Mouse (Mus musculus): ENCODE data around the gene Lpar1. TPM values are rescaled to one million over a fixed set of nuclear protein-coding genes. Genes with fewer than 3 reads are reported as not detected.

Gene Lpar1
- polyA plus RNA-seq, 1 experiment from 2014 or later: 20.6 TPM

DNA sequence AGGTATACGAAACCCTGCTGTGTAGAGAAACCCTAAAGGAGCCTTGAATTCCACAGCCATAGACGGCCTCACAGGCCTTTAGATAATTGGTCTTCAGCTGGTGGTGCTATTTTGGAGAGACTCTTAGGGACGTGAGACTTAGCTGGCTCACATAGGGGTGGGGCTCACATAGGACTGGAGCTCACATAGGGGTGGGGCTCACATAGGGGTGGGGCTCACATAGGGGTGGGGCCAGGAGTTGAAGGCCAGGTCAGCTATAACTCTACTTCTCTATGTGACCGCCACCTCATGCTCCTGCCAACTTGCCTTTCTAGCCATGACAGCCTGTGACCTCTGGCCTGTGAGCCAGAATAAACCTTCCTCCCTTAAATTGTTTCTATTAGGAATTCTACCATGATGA lies 63.3 kb downstream of the Lpar1 start:
- Histone ChIP-seq H3K4me1 (ENCODE audit: control insufficient read depth, insufficient read depth, low read length) (peaks cover 8% of the 10 kb centered on the region), H3K9ac (ENCODE audit: low read length) (no peak overlapping the region), H3K4me3 (ENCODE audit: low read length) (no peak overlapping the region), H3K36me3 (ENCODE audit: control insufficient read depth, insufficient read depth) (peaks cover 3% of the 10 kb centered on the region; the same call in 1 of the 2 replicates), H3K27ac (ENCODE audit: low read length) (no peak overlapping the region), H3K4me2 (ENCODE audit: low read depth, low read length) (no peak overlapping the region), H3K9me3 (replicated peaks; ENCODE audit: control insufficient read depth, low read length) (no peaks in the 10 kb centered on the region), H3K27me3 (ENCODE audit: control insufficient read depth, insufficient read depth, low read length) (no peaks in the 10 kb centered on the region)
- 51% methylated on average over 4 of the region's 4 CpGs for WGBS
- peak; percentile 45; the same call in 1 of the 2 replicates for ATAC-seq (replicated peaks; ENCODE audit: extremely low read depth, insufficient read depth, low FRiP score)

DNA sequence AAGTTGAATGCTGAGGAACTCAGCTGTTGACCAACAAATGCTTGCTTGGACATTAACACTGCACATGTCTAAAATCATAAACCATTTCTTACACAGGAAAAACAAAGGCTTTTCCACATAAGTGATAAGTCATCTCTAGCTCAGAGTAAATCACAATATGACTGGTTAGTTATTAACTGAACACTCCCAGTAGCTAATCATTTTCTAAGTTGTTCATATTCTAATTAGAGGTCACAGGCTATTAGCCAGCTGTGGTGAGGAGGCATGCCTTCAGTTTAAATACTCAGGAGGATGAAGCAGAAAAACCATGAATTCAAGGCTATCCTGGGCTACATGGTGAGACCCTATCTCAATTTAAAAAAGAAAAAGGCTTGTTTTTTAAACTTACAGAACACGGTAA lies 75.1 kb downstream of the Lpar1 start:
- Histone ChIP-seq H3K27ac (ENCODE audit: low read length) (no peak overlapping the region), H3K4me3 (ENCODE audit: low read length) (no peak overlapping the region), H3K4me2 (ENCODE audit: low read depth, low read length) (no peak overlapping the region), H3K9ac (ENCODE audit: low read length) (no peak overlapping the region), H3K36me3 (ENCODE audit: control insufficient read depth, insufficient read depth) (no peaks in the 10 kb centered on the region), H3K27me3 (ENCODE audit: control insufficient read depth, insufficient read depth, low read length) (no peaks in the 10 kb centered on the region), H3K9me3 (replicated peaks; ENCODE audit: control insufficient read depth, low read length) (0 out of 2 replicates have a peak, but pooled peaks cover 2% of the 10 kb centered on the region), H3K4me1 (ENCODE audit: control insufficient read depth, insufficient read depth, low read length) (no peaks in the 10 kb centered on the region)
- WGBS: 98% methylated on average over 1 of the region's 1 CpGs
- no peak for ATAC-seq (replicated peaks; ENCODE audit: extremely low read depth, insufficient read depth, low FRiP score)

DNA sequence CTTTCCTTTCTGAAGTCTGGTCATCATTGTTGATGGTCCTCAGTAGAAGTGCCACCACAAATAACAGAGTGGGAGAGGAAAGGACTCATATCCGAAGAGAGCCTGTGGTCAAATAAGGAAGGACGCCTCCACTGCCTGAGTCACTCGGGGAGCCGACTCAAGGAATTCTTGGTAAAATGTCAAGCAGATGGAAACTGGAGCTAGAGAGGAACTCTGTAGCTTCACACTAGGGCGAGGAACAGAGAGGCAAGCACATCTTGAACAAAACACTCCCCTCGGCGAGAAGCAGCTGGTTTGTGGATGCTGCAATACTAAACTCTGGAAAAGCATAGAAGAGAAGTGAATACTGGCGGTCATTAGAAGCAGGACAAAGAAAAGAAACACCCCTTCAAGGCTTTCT lies 76.0 kb downstream of the Lpar1 start:
- no peaks in the 10 kb centered on the region for H3K36me3 ChIP-seq (ENCODE audit: control insufficient read depth, insufficient read depth)
- no peak for ATAC-seq (replicated peaks; ENCODE audit: extremely low read depth, insufficient read depth, low FRiP score)
- H3K9me3 ChIP-seq (replicated peaks; ENCODE audit: control insufficient read depth, low read length): 0 out of 2 replicates have a peak, but pooled peaks cover 2% of the 10 kb centered on the region
- H3K27me3 ChIP-seq (ENCODE audit: control insufficient read depth, insufficient read depth, low read length): no peaks in the 10 kb centered on the region
- H3K9ac ChIP-seq (ENCODE audit: low read length): no peak overlapping the region
- H3K27ac ChIP-seq (ENCODE audit: low read length): no peak overlapping the region
- H3K4me2 ChIP-seq (ENCODE audit: low read depth, low read length): no peak overlapping the region
- H3K4me1 ChIP-seq (ENCODE audit: control insufficient read depth, insufficient read depth, low read length): no peaks in the 10 kb centered on the region
- H3K4me3 ChIP-seq (ENCODE audit: low read length): no peak overlapping the region
- 89% methylated on average over 8 of the region's 8 CpGs for WGBS

DNA sequence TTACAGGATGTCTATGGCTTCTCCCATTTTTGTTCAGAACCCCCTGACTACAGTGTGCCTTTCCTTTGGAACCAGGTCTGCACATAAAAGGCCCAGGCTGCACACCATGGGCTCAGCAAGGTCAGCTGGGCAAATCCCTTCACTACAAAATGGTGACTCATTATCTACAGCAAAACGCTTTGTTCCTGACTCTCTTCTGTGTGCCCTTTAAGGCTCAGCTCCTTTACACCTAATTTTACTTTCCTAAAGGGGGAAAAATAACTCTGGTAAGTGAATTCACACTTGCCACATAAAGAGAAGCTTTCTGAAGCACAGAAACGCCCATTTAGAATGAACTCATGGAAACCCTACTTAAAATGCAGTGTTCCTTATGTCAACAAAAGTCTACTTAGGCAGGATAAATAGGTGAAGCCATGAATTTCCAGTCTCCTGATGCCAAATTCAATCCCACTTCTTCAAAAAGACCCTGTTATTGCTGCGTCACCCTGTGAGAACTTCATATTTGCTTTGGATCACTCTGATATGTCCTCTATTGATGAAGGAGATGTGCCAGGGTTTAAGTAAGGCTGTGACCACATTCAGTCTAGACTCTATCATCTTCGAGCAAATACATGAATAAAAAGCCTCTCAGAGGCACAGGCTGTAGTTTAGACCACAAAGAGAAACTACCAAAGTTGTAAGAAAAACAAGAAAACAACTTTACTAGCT lies 82.3 kb downstream of the Lpar1 start:
- no peaks in the 10 kb centered on the region for H3K36me3 ChIP-seq (ENCODE audit: control insufficient read depth, insufficient read depth)
- ATAC-seq (replicated peaks; ENCODE audit: extremely low read depth, insufficient read depth, low FRiP score): no peak
- H3K27ac ChIP-seq (ENCODE audit: low read length): no peak overlapping the region
- H3K4me1 ChIP-seq (ENCODE audit: control insufficient read depth, insufficient read depth, low read length): no peaks in the 10 kb centered on the region
- 70% methylated on average over 4 of the region's 4 CpGs for WGBS
- H3K9ac ChIP-seq (ENCODE audit: low read length): no peak overlapping the region
- H3K4me2 ChIP-seq (ENCODE audit: low read depth, low read length): no peak overlapping the region
- no peaks in the 10 kb centered on the region for H3K27me3 ChIP-seq (ENCODE audit: control insufficient read depth, insufficient read depth, low read length)
- H3K4me3 ChIP-seq (ENCODE audit: low read length): no peak overlapping the region
- no peaks in the 10 kb centered on the region for H3K9me3 ChIP-seq (replicated peaks; ENCODE audit: control insufficient read depth, low read length)

DNA sequence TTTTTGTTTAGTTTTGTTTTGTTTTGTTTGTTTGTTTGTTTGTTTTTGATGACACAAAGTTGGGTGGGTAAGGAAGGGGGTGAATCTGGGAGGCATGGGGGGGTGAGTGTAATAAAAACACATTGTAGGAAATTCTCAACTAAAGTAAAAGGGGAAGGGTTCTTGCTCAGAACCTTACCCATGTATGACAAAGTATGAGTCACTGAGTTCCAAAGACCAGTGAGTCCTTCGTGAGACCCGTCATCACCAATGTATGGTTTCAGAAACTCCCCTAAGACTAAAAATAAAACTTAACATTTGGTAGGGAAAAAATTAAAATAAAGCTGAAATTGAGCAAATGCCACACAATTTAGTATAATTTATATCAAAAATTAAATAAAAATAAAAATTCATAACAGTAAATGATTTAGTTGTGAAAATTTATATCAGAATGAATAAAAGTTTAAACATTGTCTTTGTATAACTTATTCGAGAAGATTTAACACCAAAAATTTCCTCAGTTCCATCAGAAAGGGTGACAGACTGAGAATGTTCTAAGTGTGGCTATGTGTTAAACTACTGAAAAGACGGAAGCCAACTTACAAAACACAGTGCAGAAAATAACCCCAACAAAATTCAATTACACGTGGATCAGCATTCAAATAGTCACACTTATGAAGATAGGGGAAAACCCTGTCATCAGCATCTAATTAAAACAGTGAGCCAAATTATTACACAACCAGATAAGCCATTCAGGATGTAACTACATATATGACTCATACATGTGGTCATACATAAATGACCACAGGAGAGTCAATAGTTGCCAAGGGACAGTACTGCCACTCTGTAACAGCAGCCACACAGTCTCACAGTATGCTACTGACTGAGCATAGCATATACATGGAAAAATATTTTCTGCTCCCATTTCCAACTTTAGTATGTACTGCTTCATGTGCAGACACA lies 83.8 kb downstream of the Lpar1 start:
- Histone ChIP-seq H3K4me3 (ENCODE audit: low read length) (no peak overlapping the region), H3K4me1 (ENCODE audit: control insufficient read depth, insufficient read depth, low read length) (no peaks in the 10 kb centered on the region), H3K9me3 (replicated peaks; ENCODE audit: control insufficient read depth, low read length) (no peaks in the 10 kb centered on the region), H3K9ac (ENCODE audit: low read length) (no peak overlapping the region), H3K27ac (ENCODE audit: low read length) (no peak overlapping the region), H3K36me3 (ENCODE audit: control insufficient read depth, insufficient read depth) (no peaks in the 10 kb centered on the region), H3K4me2 (ENCODE audit: low read depth, low read length) (no peak overlapping the region), H3K27me3 (ENCODE audit: control insufficient read depth, insufficient read depth, low read length) (no peaks in the 10 kb centered on the region)
- ATAC-seq (replicated peaks; ENCODE audit: extremely low read depth, insufficient read depth, low FRiP score): no peak
- 76% methylated on average over 5 of the region's 5 CpGs for WGBS

DNA sequence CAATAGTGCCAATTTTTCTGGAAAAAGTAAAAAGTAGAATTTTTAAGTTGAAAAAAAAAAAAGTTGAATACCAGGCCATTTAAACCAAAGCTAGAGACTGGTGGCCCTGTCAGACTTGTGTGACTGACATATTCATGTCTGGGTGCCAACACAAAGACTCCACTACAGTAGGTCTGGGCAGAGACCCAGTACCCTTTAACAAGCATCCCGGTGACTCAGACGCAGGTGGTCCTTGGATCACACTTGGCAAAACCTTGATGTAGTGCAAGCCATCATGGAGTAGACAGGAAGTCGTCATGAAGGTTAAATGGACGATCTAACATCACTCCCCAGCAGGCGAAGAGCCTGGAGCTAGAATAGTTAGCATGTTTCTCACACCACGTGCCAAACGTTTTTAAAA lies 84.7 kb downstream of the Lpar1 start:
- H3K4me3 ChIP-seq (ENCODE audit: low read length): no peak overlapping the region
- H3K36me3 ChIP-seq (ENCODE audit: control insufficient read depth, insufficient read depth): no peaks in the 10 kb centered on the region
- H3K9ac ChIP-seq (ENCODE audit: low read length): no peak overlapping the region
- H3K9me3 ChIP-seq (replicated peaks; ENCODE audit: control insufficient read depth, low read length): no peaks in the 10 kb centered on the region
- ATAC-seq (replicated peaks; ENCODE audit: extremely low read depth, insufficient read depth, low FRiP score): no peak
- no peak overlapping the region for H3K27ac ChIP-seq (ENCODE audit: low read length)
- WGBS: 77% methylated on average over 7 of the region's 7 CpGs
- no peaks in the 10 kb centered on the region for H3K27me3 ChIP-seq (ENCODE audit: control insufficient read depth, insufficient read depth, low read length)
- H3K4me1 ChIP-seq (ENCODE audit: control insufficient read depth, insufficient read depth, low read length): no peaks in the 10 kb centered on the region
- H3K4me2 ChIP-seq (ENCODE audit: low read depth, low read length): no peak overlapping the region

DNA sequence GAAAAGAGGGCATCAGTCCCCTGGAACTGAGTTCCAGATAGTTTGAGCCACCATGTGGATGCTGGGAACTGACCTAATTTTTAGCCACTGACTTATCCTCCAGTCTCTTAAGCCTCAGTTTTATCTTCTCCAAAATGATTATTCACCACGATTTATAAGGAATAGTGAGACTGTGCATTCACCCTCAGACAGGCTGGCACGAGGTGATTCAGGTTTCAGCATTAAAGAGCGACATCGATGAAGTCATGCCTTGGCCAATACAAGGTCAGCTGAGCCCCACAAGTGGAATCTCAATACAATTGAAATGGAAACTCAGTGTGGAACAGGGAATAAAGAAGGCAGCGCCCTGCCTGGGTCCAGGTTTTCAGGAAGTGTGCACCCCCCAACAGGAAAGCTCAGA lies 88.1 kb downstream of the Lpar1 start:
- Histone ChIP-seq H3K27me3 (ENCODE audit: control insufficient read depth, insufficient read depth, low read length) (no peaks in the 10 kb centered on the region), H3K9me3 (replicated peaks; ENCODE audit: control insufficient read depth, low read length) (no peaks in the 10 kb centered on the region), H3K4me2 (ENCODE audit: low read depth, low read length) (no peak overlapping the region), H3K4me1 (ENCODE audit: control insufficient read depth, insufficient read depth, low read length) (no peaks in the 10 kb centered on the region), H3K9ac (ENCODE audit: low read length) (no peak overlapping the region), H3K36me3 (ENCODE audit: control insufficient read depth, insufficient read depth) (no peaks in the 10 kb centered on the region), H3K4me3 (ENCODE audit: low read length) (no peak overlapping the region), H3K27ac (ENCODE audit: low read length) (no peak overlapping the region)
- 84% methylated on average over 5 of the region's 5 CpGs for WGBS
- ATAC-seq (replicated peaks; ENCODE audit: extremely low read depth, insufficient read depth, low FRiP score): no peak

DNA sequence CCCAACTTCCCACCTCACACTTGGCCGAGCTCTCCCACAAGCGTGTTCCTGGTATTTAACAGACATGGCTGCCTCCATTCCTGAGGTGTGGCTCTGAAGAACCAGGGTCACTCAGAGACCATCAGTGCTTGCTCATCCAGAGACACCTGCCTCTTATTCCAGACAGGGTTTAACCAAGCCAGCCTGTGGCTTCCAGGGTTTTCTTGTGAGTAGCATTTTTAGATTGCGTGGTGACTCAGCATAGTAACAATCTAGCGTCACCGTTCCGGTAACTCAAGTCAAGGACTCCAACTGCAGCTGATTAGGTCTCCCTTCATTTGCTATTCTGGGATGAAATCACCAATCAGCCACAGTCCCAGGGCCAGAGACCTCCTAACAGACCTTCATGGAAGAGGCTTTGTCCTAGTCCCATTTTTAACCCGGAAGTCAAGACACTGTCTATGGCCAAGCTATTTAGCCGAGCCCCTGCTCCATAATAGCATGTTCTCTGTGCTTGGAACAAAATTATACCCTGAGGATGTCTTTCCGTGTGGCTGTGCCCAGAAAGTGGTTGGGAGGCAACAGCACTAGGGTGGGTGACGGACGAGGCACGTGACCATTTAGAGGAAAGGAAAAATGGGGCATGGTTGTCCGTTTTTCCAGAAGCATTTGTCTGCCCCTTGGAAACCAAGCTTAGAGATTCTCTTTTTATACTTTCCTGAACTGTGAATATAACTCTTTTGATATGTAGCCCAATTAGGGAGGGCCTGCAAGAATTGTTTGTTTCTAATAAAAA lies 89.1 kb downstream of the Lpar1 start:
- Histone ChIP-seq H3K4me1 (ENCODE audit: control insufficient read depth, insufficient read depth, low read length) (no peaks in the 10 kb centered on the region), H3K36me3 (ENCODE audit: control insufficient read depth, insufficient read depth) (no peaks in the 10 kb centered on the region), H3K27me3 (ENCODE audit: control insufficient read depth, insufficient read depth, low read length) (no peaks in the 10 kb centered on the region), H3K27ac (ENCODE audit: low read length) (0 out of 2 replicates have a peak overlapping the region, but pooled peaks have one; percentile 12), H3K9ac (ENCODE audit: low read length) (no peak overlapping the region), H3K9me3 (replicated peaks; ENCODE audit: control insufficient read depth, low read length) (no peaks in the 10 kb centered on the region), H3K4me3 (ENCODE audit: low read length) (no peak overlapping the region), H3K4me2 (ENCODE audit: low read depth, low read length) (no peak overlapping the region)
- no peak for ATAC-seq (replicated peaks; ENCODE audit: extremely low read depth, insufficient read depth, low FRiP score)
- 73% methylated on average over 13 of the region's 13 CpGs for WGBS
